Mouse (Mus musculus): ENCODE data around the gene Cd101. TPM values are rescaled to one million over a fixed set of nuclear protein-coding genes. Genes with fewer than 3 reads are reported as not detected.

Cd101 gene
- 0.12 and 0.19 TPM in 2 replicates for polyA plus RNA-seq (2015; fragmentation: Nextera tagmentation; extraction: Ambion mirVana)

DNA sequence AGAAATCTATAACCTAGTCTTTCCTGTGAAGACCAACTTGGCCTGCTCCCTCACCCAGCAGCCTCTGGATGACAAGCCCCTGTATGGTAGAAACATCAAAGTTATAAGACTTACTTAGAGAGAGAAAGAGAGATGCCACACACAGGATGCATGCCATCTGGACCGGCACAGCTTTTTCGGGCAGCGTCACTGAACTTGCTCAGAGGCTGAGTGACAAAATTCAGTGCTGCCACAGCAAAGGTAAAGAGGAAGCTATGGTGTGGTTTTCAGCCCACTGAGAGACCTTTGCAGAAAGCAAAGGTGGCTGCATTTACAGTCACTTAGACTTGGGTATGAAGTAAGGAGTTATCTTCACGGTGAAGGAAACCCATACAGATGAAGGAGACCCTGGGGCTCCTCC, at the start of gene Cd101:
Cd101 (minus strand) TSS at position 218 of the 400 bp plus-strand sequence.

DNA sequence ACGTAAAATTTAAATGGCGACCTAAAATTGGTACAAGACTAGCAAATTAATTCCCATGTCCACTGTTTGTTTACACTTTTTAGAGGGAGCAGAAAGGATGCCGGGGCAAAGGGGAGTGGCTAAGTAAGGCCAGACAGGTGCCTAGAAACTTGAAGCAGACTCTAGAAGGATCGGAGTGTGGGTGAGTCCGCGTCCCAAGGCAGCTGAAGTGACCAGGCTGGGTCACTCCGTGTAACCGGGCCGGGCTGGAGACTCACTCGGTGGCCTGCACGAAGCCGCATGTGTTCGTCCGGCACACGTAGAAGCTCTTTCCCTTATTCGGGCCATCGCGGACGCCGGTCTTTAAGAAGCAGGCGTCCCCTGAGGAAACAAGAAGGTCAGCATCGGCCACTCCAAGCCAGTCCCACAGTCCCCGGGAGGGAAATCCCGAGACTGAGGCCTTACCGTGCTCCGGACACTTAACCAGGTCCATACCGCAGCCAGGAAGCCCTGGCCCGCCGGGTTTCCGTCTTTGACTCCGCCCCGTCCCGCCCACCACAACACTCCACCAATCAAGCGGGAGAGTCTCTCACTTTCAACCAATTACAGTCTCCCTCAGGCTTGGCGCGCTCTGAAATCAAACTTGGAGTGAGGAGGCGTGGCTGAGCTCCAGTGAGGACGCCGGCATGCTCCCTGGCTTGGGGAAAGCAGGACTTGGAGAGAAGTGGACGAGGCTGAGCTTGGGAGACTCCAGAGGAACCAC, 60.0 kb downstream of the Cd101 start, which contains the start of gene Ttf2:
Ttf2 (minus strand) TSS at position 488 of the 742 bp plus-strand sequence.

Other genes starting within 250 kb of the Cd101 start
- gene Vtcn1, start 204.1 kb downstream of the Cd101 start, polyA plus RNA-seq (2015; fragmentation: Nextera tagmentation; extraction: Ambion mirVana): not detected in 2 replicates
- 2.0 and 2.2 TPM in 2 replicates for gene Trim45, start 107.4 kb downstream of the Cd101 start, polyA plus RNA-seq (2015; fragmentation: Nextera tagmentation; extraction: Ambion mirVana)
- 3.0 and 3.4 TPM in 2 replicates for gene Ttf2, start 59.9 kb downstream of the Cd101 start, polyA plus RNA-seq (2015; fragmentation: Nextera tagmentation; extraction: Ambion mirVana)
- gene Ptgfrn, start 80.7 kb upstream of the Cd101 start, polyA plus RNA-seq (2015; fragmentation: Nextera tagmentation; extraction: Ambion mirVana): 3.8 and 4.2 TPM in 2 replicates

Measured in skeletal muscle tissue, postnatal 0 days (tissue).